Mouse (Mus musculus): ENCODE measurements at regions not wholly inside any gene's neighbourhood (a gene's known extent, or its start where the extent isn't known, plus 50 kb on each side); places are given as distances from the start of the nearest gene placed in this dataset.

GRCm38 (mm10) chr13:44171639-44172038 is 387.1 kb downstream of the Cd83 start:
- no peaks in the 10 kb centered on the region for H3K9me3 ChIP-seq (replicated peaks)
- no peak for ATAC-seq (replicated peaks; ENCODE audit: insufficient number of reproducible peaks, insufficient read depth, low FRiP score, low read depth)
- no peaks in the 10 kb centered on the region for H3K27me3 ChIP-seq
- 33% methylated on average over 6 of the region's 6 CpGs for WGBS
- H3K4me3 ChIP-seq, result no peak overlapping the region
- H3K9ac ChIP-seq, result no peak overlapping the region
- H3K27ac ChIP-seq, result no peak overlapping the region
- H3K4me1 ChIP-seq (replicated peaks), result peaks cover 7% of the 10 kb centered on the region; the same call in 1 of the 2 replicates
- H3K36me3 ChIP-seq, result no peaks in the 10 kb centered on the region
- H3K4me2 ChIP-seq, result no peak overlapping the region

- H3K4me2 ChIP-seq, result no peak overlapping the region
- no peak overlapping the region for H3K9ac ChIP-seq
- H3K4me3 ChIP-seq, result no peak overlapping the region
- no peaks in the 10 kb centered on the region for H3K9me3 ChIP-seq (replicated peaks)
- H3K36me3 ChIP-seq, result no peaks in the 10 kb centered on the region
- H3K4me1 ChIP-seq (replicated peaks), result no peaks in the 10 kb centered on the region
- no peaks in the 10 kb centered on the region for H3K27me3 ChIP-seq
- ATAC-seq (replicated peaks; ENCODE audit: insufficient number of reproducible peaks, insufficient read depth, low FRiP score, low read depth), result no peak
- WGBS, result 56% methylated on average over 5 of the region's 5 CpGs
- H3K27ac ChIP-seq, result no peak overlapping the region
Measured at GRCm38 (mm10) chr13:44172701-44173100, 388.1 kb downstream of the Cd83 start.

GRCm38 (mm10) chr13:44174236-44174635 is 389.7 kb downstream of the Cd83 start:
- Histone ChIP-seq H3K9ac (no peak overlapping the region), H3K27ac (no peak overlapping the region), H3K36me3 (no peaks in the 10 kb centered on the region), H3K9me3 (replicated peaks) (no peaks in the 10 kb centered on the region), H3K4me3 (no peak overlapping the region), H3K4me2 (no peak overlapping the region), H3K27me3 (no peaks in the 10 kb centered on the region), H3K4me1 (replicated peaks) (no peaks in the 10 kb centered on the region)
- ATAC-seq (replicated peaks; ENCODE audit: insufficient number of reproducible peaks, insufficient read depth, low FRiP score, low read depth), result no peak
- 80% methylated on average over 2 of the region's 2 CpGs for WGBS

- H3K36me3 ChIP-seq, result no peaks in the 10 kb centered on the region
- H3K4me3 ChIP-seq, result no peak overlapping the region
- H3K9me3 ChIP-seq (replicated peaks), result no peaks in the 10 kb centered on the region
- no peaks in the 10 kb centered on the region for H3K27me3 ChIP-seq
- H3K4me1 ChIP-seq (replicated peaks), result no peaks in the 10 kb centered on the region
- 84% methylated on average over 8 of the region's 8 CpGs for WGBS
- no peak overlapping the region for H3K4me2 ChIP-seq
- ATAC-seq (replicated peaks; ENCODE audit: insufficient number of reproducible peaks, insufficient read depth, low FRiP score, low read depth), result no peak
- H3K27ac ChIP-seq, result no peak overlapping the region
- no peak overlapping the region for H3K9ac ChIP-seq
Measured at GRCm38 (mm10) chr13:44175300-44176036, 390.9 kb downstream of the Cd83 start.

GRCm38 (mm10) chr13:44176121-44176520 is 391.5 kb downstream of the Cd83 start:
- no peaks in the 10 kb centered on the region for H3K36me3 ChIP-seq
- H3K4me1 ChIP-seq (replicated peaks), result no peaks in the 10 kb centered on the region
- H3K9ac ChIP-seq, result no peak overlapping the region
- no peak for ATAC-seq (replicated peaks; ENCODE audit: insufficient number of reproducible peaks, insufficient read depth, low FRiP score, low read depth)
- H3K4me2 ChIP-seq, result no peak overlapping the region
- H3K27me3 ChIP-seq, result no peaks in the 10 kb centered on the region
- H3K27ac ChIP-seq, result no peak overlapping the region
- 87% methylated on average over 8 of the region's 8 CpGs for WGBS
- H3K4me3 ChIP-seq, result no peak overlapping the region
- H3K9me3 ChIP-seq (replicated peaks), result no peaks in the 10 kb centered on the region

GRCm38 (mm10) chr13:44178006-44178405 is 393.4 kb downstream of the Cd83 start:
- H3K9ac ChIP-seq, result no peak overlapping the region
- H3K4me3 ChIP-seq, result no peak overlapping the region
- H3K4me1 ChIP-seq (replicated peaks), result no peaks in the 10 kb centered on the region
- H3K4me2 ChIP-seq, result no peak overlapping the region
- H3K36me3 ChIP-seq, result no peaks in the 10 kb centered on the region
- no peaks in the 10 kb centered on the region for H3K9me3 ChIP-seq (replicated peaks)
- no peaks in the 10 kb centered on the region for H3K27me3 ChIP-seq
- no peak overlapping the region for H3K27ac ChIP-seq
- WGBS, result 78% methylated on average over 6 of the region's 6 CpGs
- no peak for ATAC-seq (replicated peaks; ENCODE audit: insufficient number of reproducible peaks, insufficient read depth, low FRiP score, low read depth)

- Histone ChIP-seq H3K36me3 (no peaks in the 10 kb centered on the region), H3K9me3 (replicated peaks) (no peaks in the 10 kb centered on the region), H3K4me1 (replicated peaks) (no peaks in the 10 kb centered on the region), H3K9ac (no peak overlapping the region), H3K27ac (no peak overlapping the region), H3K4me2 (no peak overlapping the region), H3K27me3 (no peaks in the 10 kb centered on the region), H3K4me3 (no peak overlapping the region)
- 77% methylated on average over 3 of the region's 3 CpGs for WGBS
- ATAC-seq (replicated peaks; ENCODE audit: insufficient number of reproducible peaks, insufficient read depth, low FRiP score, low read depth), result no peak
Measured at GRCm38 (mm10) chr13:44180384-44180783, 395.8 kb downstream of the Cd83 start.

- WGBS, result 68% methylated on average over 15 of the region's 15 CpGs
- H3K27ac ChIP-seq, result no peak overlapping the region
- no peaks in the 10 kb centered on the region for H3K36me3 ChIP-seq
- no peak for ATAC-seq (replicated peaks; ENCODE audit: insufficient number of reproducible peaks, insufficient read depth, low FRiP score, low read depth)
- no peaks in the 10 kb centered on the region for H3K9me3 ChIP-seq (replicated peaks)
- H3K27me3 ChIP-seq, result no peaks in the 10 kb centered on the region
- no peaks in the 10 kb centered on the region for H3K4me1 ChIP-seq (replicated peaks)
- no peak overlapping the region for H3K4me3 ChIP-seq
- H3K4me2 ChIP-seq, result no peak overlapping the region
- H3K9ac ChIP-seq, result no peak overlapping the region
Measured at GRCm38 (mm10) chr13:44182544-44183191, 398.1 kb downstream of the Cd83 start.

GRCm38 (mm10) chr13:44195365-44195764 is 410.8 kb downstream of the Cd83 start:
- H3K9ac ChIP-seq, result no peak overlapping the region
- H3K9me3 ChIP-seq (replicated peaks), result no peaks in the 10 kb centered on the region
- no peaks in the 10 kb centered on the region for H3K4me1 ChIP-seq (replicated peaks)
- H3K27me3 ChIP-seq, result no peaks in the 10 kb centered on the region
- no peak overlapping the region for H3K4me2 ChIP-seq
- H3K4me3 ChIP-seq, result no peak overlapping the region
- no peak overlapping the region for H3K27ac ChIP-seq
- ATAC-seq (replicated peaks; ENCODE audit: insufficient number of reproducible peaks, insufficient read depth, low FRiP score, low read depth), result no peak
- H3K36me3 ChIP-seq, result no peaks in the 10 kb centered on the region
- WGBS, result 86% methylated on average over 5 of the region's 5 CpGs

- H3K9ac ChIP-seq, result no peak overlapping the region
- no peaks in the 10 kb centered on the region for H3K27me3 ChIP-seq
- no peak overlapping the region for H3K27ac ChIP-seq
- peaks cover 19% of the 10 kb centered on the region; the same call in 1 of the 2 replicates for H3K4me1 ChIP-seq (replicated peaks)
- no peaks in the 10 kb centered on the region for H3K9me3 ChIP-seq (replicated peaks)
- no peaks in the 10 kb centered on the region for H3K36me3 ChIP-seq
- H3K4me3 ChIP-seq, result no peak overlapping the region
- H3K4me2 ChIP-seq, result no peak overlapping the region
- ATAC-seq (replicated peaks; ENCODE audit: insufficient number of reproducible peaks, insufficient read depth, low FRiP score, low read depth), result no peak; the same call in 1 of the 2 replicates
- 71% methylated on average over 4 of the region's 4 CpGs for WGBS
Measured at GRCm38 (mm10) chr13:44206042-44206441, 421.5 kb downstream of the Cd83 start.

GRCm38 (mm10) chr13:44206448-44206847 is 421.9 kb downstream of the Cd83 start:
- Histone ChIP-seq H3K4me3 (no peak overlapping the region), H3K4me1 (replicated peaks) (peaks cover 19% of the 10 kb centered on the region; the same call in 1 of the 2 replicates), H3K4me2 (no peak overlapping the region), H3K27ac (no peak overlapping the region), H3K9me3 (replicated peaks) (no peaks in the 10 kb centered on the region), H3K36me3 (no peaks in the 10 kb centered on the region), H3K9ac (no peak overlapping the region), H3K27me3 (no peaks in the 10 kb centered on the region)
- ATAC-seq (replicated peaks; ENCODE audit: insufficient number of reproducible peaks, insufficient read depth, low FRiP score, low read depth), result no peak
- WGBS, result 76% methylated on average over 4 of the region's 4 CpGs

Measured in heart, embryonic 15.5 days (tissue).